Mouse (Mus musculus) olfactory bulb, adult 2 months (tissue): ENCODE measurements around the gene Syt15. TPM values are rescaled to one million over a fixed set of nuclear protein-coding genes. Genes with fewer than 3 reads are reported as not detected.
"Not testable (repeated sequence)": the region's sequence is repeated elsewhere in the genome, so short reads cannot be mapped to it uniquely, and the experiment has no call there.

Experiments
- H3K27ac ChIP-seq: fragments of 200-500 bp; 2 replicates; pipeline ENCODE4 v1.5.1; 2012; ENCODE audit warnings: low read depth, low read length; ENCODE audit not compliant: insufficient read depth
- H3K4me1 ChIP-seq: fragments of 200-500 bp; 2 replicates; pipeline ENCODE4 v1.6.1; 2012; ENCODE audit warnings: low read length; ENCODE audit not compliant: control insufficient read depth, insufficient read depth
- H3K4me3 ChIP-seq: fragments of 200-500 bp; 2 replicates; pipeline ENCODE4 v1.5.1; 2012; ENCODE audit warnings: mild to moderate bottlenecking, low read depth, low read length, moderate library complexity; ENCODE audit not compliant: insufficient read depth
- CTCF ChIP-seq: fragments of 200-500 bp; IDR thresholded peaks from 2 replicates; pipeline ENCODE4 v1.5.1; 2012; ENCODE audit warnings: low read depth, mild to moderate bottlenecking, low read length, moderate library complexity; ENCODE audit not compliant: insufficient read depth
- POLR2A ChIP-seq: fragments of 200-500 bp; IDR thresholded peaks from 2 replicates; pipeline ENCODE4 v1.6.1; 2012; ENCODE audit warnings: mild to moderate bottlenecking, low read depth, low read length, moderate library complexity; ENCODE audit not compliant: insufficient read depth
- WGBS: fragments of 180-500 bp; shearing (Covaris S2); methylation state at CpG from one replicate; pipeline ENCODE4 v1.1.7; 2018; 5-methylcytosine and 5-hydroxymethylcytosine counted together
- polyA plus RNA-seq: library from polyadenylated mRNA; stranded (reverse); fragments of >200 nt; gene quantifications from 2 replicates; pipeline ENCODE4 v1.2.4, GENCODE M21; 2012; ENCODE audit warnings: low replicate concordance; ENCODE audit not compliant: missing spikeins, insufficient read depth, insufficient read length

Gene Syt15
- polyA plus RNA-seq, 1 experiment = not detected

DNA sequence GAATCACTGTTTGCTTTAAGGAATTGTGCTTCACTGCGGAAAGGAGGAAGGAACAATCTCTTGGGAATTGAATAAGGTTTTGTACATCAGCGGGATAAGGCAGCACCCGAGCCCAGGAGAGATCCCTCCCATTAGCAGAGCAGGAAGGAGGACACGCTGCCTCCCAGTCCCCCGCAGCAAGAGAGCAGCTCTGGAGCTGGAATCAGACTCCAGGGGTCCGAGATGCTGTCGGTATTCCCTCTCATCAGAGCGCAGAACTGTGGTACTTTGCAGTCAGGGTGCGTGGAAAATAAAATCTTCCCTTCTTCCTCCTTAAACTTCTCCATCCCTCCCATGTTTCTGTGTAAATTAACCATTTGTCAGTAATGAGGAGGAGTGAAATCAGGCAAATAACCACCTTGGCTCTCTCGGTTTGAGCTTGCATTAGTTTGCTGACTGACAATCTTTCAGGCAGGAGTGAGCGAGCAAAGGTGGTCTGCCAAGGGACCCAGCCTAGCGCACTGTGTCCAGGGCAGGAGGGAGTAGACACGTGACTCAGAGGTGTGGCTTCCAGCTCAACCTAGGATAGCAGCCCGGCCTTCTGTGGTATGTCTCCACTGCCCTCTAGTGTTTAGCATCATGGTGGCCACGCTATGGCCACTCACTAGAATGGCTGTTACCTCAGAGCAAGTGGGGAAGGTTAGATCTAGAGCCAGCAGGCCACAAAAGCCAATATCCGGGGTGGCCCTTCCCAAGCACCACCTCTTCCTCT, 15.4 kb downstream of the Syt15 start:
- Histone ChIP-seq H3K4me1 (peaks cover 4% of the 10 kb centered on the region; the same call in 1 of the 2 replicates), H3K27ac (no peak overlapping the region), H3K4me3 (peak overlapping the region; percentile 38)
- WGBS = 10% methylated on average over 16 of the region's 16 CpGs
- TF ChIP-seq CTCF (no peak), POLR2A (no peak)

DNA sequence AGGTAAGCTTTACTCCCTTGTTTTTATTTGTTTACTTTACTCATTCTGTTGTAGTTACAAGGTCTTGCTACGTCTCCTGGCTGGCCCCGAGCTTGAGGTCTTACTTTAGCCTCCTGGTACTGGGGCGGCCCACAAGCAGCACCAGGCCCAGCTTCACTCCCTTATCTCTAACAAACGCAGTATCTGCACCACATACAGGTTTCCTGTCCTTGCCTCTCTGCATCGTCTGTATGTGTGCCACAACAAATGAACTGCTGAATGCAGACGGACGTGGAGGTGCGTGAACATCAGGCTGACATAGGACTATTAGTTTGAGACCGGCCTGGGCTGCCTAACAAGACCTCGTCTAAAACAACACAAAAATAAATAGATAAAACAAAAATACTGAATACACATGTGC, 20.9 kb downstream of the Syt15 start:
- TF ChIP-seq POLR2A (no peak), CTCF (no peak)
- WGBS = 87% methylated on average over 10 of the region's 10 CpGs

DNA sequence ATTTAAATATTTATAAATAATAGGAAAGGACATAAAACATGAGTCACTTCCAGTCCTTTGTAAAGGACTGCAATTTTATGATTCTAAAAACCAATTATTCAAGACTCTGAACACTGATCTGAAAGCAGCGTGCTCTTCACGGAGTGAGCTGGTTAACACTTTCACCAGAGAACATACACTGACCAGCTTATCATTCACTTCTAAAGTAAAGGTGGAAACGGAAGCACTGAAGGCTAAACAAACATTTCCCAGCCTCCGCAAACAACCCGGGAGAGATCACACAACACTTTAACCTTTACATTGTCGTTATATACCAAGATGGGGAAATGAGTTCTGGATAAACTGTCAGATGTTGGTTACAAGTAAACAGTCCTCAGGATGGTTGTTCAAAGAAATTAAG, 21.3 kb downstream of the Syt15 start:
- H3K4me1 ChIP-seq = no peaks in the 10 kb centered on the region
- H3K27ac ChIP-seq = no peak overlapping the region
- H3K4me3 ChIP-seq = no peak overlapping the region
- TF ChIP-seq POLR2A (no peak), CTCF (no peak)
- WGBS = 87% methylated on average over 6 of the region's 6 CpGs

More for the DNA sequence above, 20.9 kb downstream of the Syt15 start:
- H3K4me3 ChIP-seq = no peak overlapping the region
- H3K4me1 ChIP-seq = no peaks in the 10 kb centered on the region
- no peak overlapping the region for H3K27ac ChIP-seq

DNA sequence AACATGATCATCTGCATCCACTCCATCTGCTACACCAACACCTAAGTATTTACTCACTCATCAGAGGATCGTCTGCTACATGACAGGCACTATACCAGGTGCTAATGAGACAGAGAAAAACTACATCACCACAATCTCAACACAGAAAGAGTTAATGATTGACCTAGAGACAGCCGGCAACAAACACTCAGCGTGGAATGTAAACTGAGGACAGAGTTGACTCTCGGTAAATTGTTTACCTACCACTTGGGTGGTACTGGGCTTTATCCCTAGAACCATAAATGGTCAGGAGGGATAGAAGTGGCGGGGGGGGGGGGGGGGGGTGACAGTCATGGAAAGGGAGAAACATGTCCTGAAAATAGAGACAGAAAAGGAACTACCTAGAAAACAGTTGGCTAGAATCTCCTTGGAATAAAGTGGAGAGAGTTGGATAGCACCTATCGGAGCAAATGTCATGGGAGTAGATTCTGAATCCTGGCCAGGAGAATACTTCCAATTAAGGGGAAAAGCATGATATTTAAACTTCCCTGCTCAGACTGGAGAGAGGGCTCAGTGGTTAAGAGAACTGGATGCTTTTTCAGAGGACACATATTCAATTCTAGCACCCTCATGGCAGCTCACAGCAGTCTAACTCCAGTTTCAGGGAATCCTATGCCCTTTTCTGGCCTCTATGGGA, 33.2 kb downstream of the Syt15 start:
- TF ChIP-seq CTCF = no peak
- 81% methylated on average over 6 of the region's 6 CpGs for WGBS

DNA sequence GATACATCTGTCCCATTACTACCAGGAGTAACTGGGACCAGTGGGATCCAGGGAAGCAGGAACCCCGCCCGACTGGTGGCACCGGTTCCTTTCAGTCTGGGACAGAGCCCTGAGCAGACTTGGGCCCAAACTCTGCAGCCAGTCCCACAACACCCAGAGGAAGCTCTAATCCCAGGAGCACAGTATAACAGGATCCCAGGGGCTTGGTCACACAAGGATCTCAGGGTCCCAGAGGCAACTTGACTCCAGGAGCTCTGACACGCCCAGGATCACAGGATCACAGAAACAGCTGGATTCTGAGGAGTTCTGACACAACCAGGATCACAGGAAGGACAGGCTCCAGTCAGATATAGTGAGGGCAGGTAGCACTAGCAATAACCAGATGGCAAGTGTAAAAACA, 33.9 kb downstream of the Syt15 start:
- 95% methylated on average over 4 of the region's 4 CpGs for WGBS
- Histone ChIP-seq H3K4me1 (no peaks in the 10 kb centered on the region), H3K27ac (no peak overlapping the region), H3K4me3 (no peak overlapping the region)
- TF ChIP-seq POLR2A (no peak), CTCF (no peak)

More for the DNA sequence above, 33.2 kb downstream of the Syt15 start:
- H3K27ac ChIP-seq = no peak overlapping the region
- H3K4me3 ChIP-seq = no peak overlapping the region
- no peaks in the 10 kb centered on the region for H3K4me1 ChIP-seq

DNA sequence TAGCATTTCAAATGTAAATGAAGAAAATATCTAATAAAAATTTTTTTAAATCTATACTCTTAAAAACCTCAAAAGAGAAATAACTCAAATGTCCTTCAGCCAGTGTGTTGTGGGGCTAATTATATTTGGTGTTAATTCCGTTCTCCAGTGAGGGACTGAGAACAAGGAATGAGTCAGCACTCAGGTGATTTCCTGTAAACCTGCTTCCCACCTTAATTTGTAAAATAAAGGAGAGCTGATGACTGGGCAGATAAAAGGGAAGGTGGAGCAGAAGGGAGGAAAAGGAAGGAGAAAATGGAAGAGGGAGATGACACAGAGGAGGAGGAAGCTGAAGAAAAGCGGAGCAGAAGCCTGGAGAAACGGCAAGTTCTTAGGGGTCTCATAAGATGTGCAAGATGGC, 39.1 kb downstream of the Syt15 start:
- not testable (repeated sequence) for H3K27ac ChIP-seq, H3K4me1 ChIP-seq, H3K4me3 ChIP-seq
- 76% methylated on average over 3 of the region's 3 CpGs for WGBS

DNA sequence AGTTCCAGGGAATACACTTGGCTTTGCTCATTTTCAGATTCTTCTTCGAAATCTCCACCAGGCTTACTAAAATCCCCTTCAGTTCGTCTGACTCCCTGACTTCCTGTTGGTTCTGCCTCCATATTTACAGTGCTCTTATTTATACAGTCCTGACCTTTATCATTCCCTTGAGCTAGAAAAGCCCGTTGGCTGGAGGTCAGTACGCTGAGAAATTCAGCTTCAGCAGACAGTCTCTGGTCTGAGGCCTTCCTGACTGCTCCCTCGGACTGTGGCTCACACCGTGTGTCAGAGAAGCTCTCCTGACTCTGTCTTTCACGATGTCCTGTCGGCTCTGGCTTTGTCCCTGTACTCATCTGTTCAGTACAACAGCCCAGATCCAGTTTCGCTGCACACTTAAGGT, 48.7 kb downstream of the Syt15 start:
- WGBS = 85% methylated on average over 9 of the region's 9 CpGs
- no peaks in the 10 kb centered on the region for H3K4me1 ChIP-seq

DNA sequence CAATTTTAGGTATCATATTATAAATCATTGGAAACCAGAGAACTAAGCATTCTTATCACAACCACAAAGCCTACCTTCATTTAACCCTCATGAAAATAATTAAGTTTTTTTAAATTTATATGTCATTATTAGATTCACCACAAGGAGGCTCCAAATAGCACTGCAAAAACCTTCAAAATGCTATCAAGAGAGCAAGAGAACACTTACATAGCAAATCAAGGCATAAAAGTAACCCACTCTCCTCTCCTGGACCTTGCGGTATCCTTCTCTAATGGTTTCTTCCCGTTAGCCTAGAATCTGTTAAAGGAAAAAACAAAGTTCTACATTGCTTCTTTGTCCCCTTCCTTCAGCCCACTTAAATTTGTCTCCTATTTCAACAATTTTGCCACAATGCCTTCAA, 53.9 kb downstream of the Syt15 start:
- no peak for TF ChIP-seq POLR2A
- WGBS = 37% methylated on average over 2 of the region's 2 CpGs
- H3K27ac ChIP-seq = no peak overlapping the region
- H3K4me3 ChIP-seq = no peak overlapping the region
- H3K4me1 ChIP-seq = no peaks in the 10 kb centered on the region

More for the DNA sequence above, 48.7 kb downstream of the Syt15 start:
- no peak overlapping the region for H3K4me3 ChIP-seq
- no peak overlapping the region for H3K27ac ChIP-seq
- TF ChIP-seq CTCF (no peak), POLR2A (no peak)

DNA sequence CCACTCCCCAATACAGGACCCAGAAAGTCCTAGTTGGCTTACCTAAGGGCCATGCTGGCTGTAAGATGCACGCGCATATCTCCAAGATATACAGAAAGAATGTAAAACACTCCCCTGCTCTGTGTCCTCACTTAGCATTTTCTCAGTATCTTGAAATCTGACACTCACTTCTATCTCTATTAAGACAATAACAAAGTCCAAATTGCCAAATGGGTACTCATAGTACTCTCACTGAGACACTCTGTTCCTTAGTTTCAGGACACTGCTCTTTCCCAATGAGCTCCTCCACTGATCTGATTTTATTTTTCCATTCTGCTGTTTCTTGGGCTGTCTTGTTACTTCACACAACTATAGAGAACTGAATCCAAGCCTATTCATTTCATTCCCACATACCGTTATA, 54.7 kb downstream of the Syt15 start:
- TF ChIP-seq POLR2A (no peak), CTCF (no peak)
- H3K27ac ChIP-seq = no peak overlapping the region
- no peaks in the 10 kb centered on the region for H3K4me1 ChIP-seq
- WGBS = 96% methylated on average over 3 of the region's 3 CpGs
- no peak overlapping the region for H3K4me3 ChIP-seq

DNA sequence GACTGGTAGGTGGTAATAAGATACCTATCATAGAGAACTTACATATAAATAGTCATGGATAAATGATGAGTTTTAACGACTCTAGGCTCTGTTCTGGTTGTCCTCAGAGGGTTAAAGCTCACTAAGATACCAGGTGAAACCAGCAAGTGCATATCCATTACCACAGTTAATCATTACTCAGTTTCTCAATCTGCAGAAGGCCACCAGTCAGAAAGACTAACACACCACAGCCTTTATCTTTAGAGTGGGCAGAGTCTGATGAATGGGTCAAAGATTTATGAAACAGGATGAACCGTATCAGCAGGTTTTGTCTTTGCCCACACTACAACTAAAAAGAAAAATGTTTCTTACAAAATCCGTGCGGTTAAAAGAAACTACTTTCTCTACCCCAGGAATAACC, 55.8 kb downstream of the Syt15 start:
- Histone ChIP-seq H3K4me3 (no peak overlapping the region), H3K4me1 (no peaks in the 10 kb centered on the region), H3K27ac (no peak overlapping the region)
- TF ChIP-seq POLR2A = no peak
- TF ChIP-seq CTCF = no peak
- WGBS = 88% methylated on average over 4 of the region's 4 CpGs
